Mouse (Mus musculus): ENCODE measurements around the gene Rasl11b.

Rasl11b gene

GRCm38 (mm10) chr5:74188076-74188475 is 7.0 kb upstream of the Rasl11b start:
- no peak for DNase-seq (ENCODE audit: low spot score)

- DNase-seq (ENCODE audit: low spot score), result no peak
Observed at GRCm38 (mm10) chr5:74188886-74189285, 6.2 kb upstream of the Rasl11b start.

- no peak for DNase-seq (ENCODE audit: low spot score)
Observed at GRCm38 (mm10) chr5:74189484-74190160, 5.5 kb upstream of the Rasl11b start.

- DNase-seq (ENCODE audit: low spot score), result no peak
Observed at GRCm38 (mm10) chr5:74190161-74190491, 5.0 kb upstream of the Rasl11b start.

GRCm38 (mm10) chr5:74190911-74191310 is 4.2 kb upstream of the Rasl11b start:
- DNase-seq (ENCODE audit: low spot score), result no peak

- no peak for DNase-seq (ENCODE audit: low spot score)
Observed at GRCm38 (mm10) chr5:74193008-74193407, 2.1 kb upstream of the Rasl11b start.

GRCm38 (mm10) chr5:74193626-74194025 is 1.5 kb upstream of the Rasl11b start:
- no peak for DNase-seq (ENCODE audit: low spot score)

GRCm38 (mm10) chr5:74194027-74194840 is 852 bp upstream of the Rasl11b start:
- no peak for DNase-seq (ENCODE audit: low spot score)

- no peak for DNase-seq (ENCODE audit: low spot score)
Observed at GRCm38 (mm10) chr5:74195614-74196306, 674 bp downstream of the Rasl11b start.

GRCm38 (mm10) chr5:74196307-74196618 is 1.2 kb downstream of the Rasl11b start:
- DNase-seq (ENCODE audit: low spot score), result no peak

GRCm38 (mm10) chr5:74197541-74198330 is 2.6 kb downstream of the Rasl11b start:
- no peak for DNase-seq (ENCODE audit: low spot score)

- no peak for DNase-seq (ENCODE audit: low spot score)
Observed at GRCm38 (mm10) chr5:74198446-74198845, 3.4 kb downstream of the Rasl11b start.

GRCm38 (mm10) chr5:74199793-74200192 is 4.7 kb downstream of the Rasl11b start:
- no peak for DNase-seq (ENCODE audit: low spot score)

GRCm38 (mm10) chr5:74200481-74200880 is 5.4 kb downstream of the Rasl11b start:
- DNase-seq (ENCODE audit: low spot score), result no peak

- no peak for DNase-seq (ENCODE audit: low spot score)
Observed at GRCm38 (mm10) chr5:74201570-74202357, 6.7 kb downstream of the Rasl11b start.

- no peak for DNase-seq (ENCODE audit: low spot score)
Observed at GRCm38 (mm10) chr5:74202515-74202914, 7.4 kb downstream of the Rasl11b start.

GRCm38 (mm10) chr5:74204465-74204864 is 9.4 kb downstream of the Rasl11b start:
- no peak for DNase-seq (ENCODE audit: low spot score)

GRCm38 (mm10) chr5:74205509-74205908 is 10.4 kb downstream of the Rasl11b start:
- no peak for DNase-seq (ENCODE audit: low spot score)

- no peak for DNase-seq (ENCODE audit: low spot score)
Observed at GRCm38 (mm10) chr5:74206038-74206437, 11.0 kb downstream of the Rasl11b start.

GRCm38 (mm10) chr5:74206649-74207048 is 11.6 kb downstream of the Rasl11b start:
- no peak for DNase-seq (ENCODE audit: low spot score)

GRCm38 (mm10) chr5:74207209-74207608 is 12.1 kb downstream of the Rasl11b start:
- DNase-seq (ENCODE audit: low spot score), result peak; percentile 76

GRCm38 (mm10) chr5:74208438-74208837 is 13.4 kb downstream of the Rasl11b start:
- no peak for DNase-seq (ENCODE audit: low spot score)

Measured in left cerebral cortex, adult 11 months (tissue).